Mouse (Mus musculus) CD4-positive, CD25-positive, alpha-beta regulatory T cell, adult 4 months (primary cell): ENCODE data around the gene Wwox. TPM values are rescaled to one million over a fixed set of nuclear protein-coding genes. Genes with fewer than 3 reads are reported as not detected.

Experiments used
- ATAC-seq: one replicate; pipeline ENCODE4 v1.8.0; 2017
- polyA plus RNA-seq, 2 experiments: library from polyadenylated mRNA; unstranded; fragments of 100-300 nt; shearing (Covaris generic); gene quantifications; one replicate each; pipeline ENCODE4 v1.2.1; 2017

Gene Wwox
- polyA plus RNA-seq, 2 experiments from 2014 or later, result 13.6 to 20.6 TPM

- no peak for ATAC-seq
Observed at GRCm38 (mm10) chr8:114671237-114671674, 231.8 kb downstream of the Wwox start.

DNA sequence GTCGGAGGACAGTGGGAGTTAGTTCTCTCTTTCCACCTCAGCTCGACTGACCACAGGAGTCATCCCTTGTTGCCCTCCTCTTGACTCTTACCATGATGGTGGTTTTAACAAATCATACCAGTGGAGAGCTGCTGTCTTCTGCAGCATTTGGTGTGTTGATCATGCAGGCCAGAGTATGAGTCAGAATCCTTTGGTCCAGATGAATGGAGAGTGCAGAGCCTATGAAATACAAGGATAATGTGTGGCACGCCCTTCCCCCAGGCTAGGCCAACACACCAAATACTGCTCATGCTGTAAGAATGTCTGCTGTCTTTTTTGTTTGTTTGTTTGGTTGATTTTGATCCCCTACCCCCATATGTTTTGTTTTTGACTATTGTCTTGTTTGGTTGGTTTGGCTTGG, 234.0 kb downstream of the Wwox start:
- no peak for ATAC-seq

GRCm38 (mm10) chr8:114675151-114675550, 235.7 kb downstream of the Wwox start:
- no peak for ATAC-seq

DNA sequence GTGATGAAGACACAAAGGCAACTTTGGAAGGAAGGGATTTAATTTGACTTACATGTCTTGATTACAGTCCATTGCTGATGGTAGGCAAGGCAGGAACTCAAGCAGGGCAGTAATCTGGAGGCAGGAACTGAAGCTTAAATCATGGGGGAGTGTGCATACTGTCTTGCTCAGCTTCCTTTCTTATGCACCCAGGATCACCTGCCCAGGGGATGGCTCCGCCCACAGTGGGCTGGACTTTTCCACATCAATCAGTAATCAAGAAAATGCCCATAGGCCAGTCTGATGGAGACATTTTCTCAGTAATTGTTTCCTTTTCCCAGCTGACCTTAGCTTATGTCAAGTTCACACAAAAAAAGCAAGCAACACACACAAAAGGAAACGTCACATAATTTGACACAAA, 237.5 kb downstream of the Wwox start:
- ATAC-seq, result no peak

DNA sequence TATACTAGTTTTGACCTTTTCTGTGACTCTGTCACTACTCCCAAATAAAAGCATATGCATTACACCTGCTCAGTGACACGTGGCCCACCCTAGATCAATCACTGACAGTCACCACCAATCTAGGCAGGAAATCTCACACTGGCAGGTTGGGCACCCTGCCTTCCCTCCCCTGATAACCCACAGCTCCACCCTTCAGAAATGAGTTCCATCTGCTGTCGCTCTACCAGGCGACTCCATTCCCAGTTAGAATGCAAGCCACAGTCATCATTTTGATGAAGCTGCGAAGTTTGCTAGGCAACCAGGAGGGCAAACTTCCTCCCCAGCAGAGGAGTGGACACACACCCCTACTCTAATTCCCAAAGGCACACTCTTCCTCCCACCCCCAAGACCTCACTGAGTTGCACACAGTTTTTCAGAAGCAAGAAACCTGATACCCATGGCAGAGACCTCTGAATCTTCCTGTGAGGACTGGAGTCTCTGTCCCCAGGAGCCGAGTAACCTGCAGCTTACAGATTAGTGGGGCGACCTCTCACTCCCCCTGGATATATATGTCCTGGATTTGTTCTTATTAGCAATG, 238.2 kb downstream of the Wwox start:
- ATAC-seq, result no peak

DNA sequence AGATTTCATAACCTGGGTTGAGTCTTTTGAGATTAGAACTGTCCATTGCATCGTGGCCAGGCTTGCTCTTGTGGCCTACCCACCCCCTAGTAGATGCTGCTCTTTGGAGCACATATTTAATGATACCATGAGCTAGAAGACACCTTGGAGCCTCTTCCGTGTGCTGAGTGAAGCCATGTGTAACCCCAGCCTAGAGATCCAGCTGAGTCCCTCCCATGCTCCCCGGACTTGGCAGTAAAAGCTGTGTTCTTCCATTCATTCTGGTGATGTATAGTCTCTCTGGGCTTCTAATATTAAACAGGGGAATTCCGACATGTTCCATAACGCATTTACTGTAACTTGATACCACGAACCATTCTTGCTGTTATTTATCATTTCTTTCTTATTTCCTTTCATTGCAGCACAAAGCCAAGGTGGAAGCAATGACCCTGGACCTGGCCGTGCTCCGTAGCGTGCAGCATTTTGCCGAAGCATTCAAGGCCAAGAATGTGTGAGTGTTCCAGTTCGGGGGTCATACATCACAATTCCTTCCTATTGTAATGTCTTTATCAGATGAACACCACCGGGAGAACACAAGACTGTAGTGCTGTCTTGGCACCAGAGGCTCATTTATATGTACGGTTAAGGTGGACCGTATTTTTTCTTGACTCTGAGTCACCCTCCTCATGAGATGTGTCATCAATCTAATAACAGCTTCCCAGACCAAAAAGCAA, 240.1 kb downstream of the Wwox start:
- ATAC-seq, result no peak

DNA sequence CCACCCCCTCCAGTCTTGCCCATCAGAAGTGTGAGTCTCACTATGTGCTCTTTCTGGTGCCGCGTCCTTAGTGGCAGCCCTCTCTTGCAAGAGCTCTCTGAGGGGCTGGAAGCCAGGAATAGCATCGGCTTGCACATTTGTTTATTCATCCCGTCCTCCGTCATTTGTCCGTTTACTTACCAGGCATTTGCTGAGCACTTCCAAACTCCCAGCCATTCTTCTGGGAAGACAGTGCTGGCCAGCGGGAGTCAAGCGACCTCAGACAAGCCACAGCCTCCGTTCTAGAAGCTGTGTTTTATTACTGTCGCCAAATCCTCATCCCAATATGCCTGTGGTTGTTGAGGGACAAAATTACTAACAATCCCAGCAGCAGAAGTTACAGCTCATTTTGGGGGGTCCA, 241.7 kb downstream of the Wwox start:
- ATAC-seq, result no peak

- no peak for ATAC-seq
Observed at GRCm38 (mm10) chr8:114682166-114682565, 242.7 kb downstream of the Wwox start.

DNA sequence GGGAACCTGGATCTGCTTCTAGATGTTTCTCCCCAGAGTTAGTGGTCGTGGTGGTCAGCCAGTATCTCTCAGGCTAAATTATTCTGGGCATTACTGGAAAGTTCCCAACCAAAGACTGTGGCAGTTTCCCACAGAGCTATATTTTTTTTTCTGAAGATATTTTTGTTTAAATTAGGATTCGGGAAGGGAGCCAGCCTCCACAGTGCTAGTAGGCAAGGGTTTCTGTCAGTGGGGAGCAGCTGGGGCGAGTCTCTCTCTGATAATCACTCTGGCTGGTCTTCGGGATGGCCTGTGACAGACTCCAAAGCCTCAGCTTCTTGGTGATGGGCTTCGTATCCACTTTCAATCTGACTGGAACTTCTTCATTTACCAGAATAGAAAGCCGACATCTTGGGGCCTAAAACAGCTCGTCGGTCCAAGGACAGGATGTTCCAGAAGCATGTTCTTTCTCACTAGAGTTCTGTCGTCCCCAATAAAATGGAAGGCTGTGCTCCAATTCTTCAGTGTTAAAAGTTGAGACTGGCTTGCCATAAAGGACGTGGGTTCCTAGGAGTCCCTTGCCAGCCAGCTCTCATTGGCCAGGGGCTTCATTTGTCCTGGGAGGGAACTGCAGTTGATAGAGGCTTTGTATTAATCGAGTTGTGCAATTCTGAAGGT, 244.7 kb downstream of the Wwox start:
- ATAC-seq, result no peak

- no peak for ATAC-seq
Observed at GRCm38 (mm10) chr8:114686462-114686861, 247.0 kb downstream of the Wwox start.

DNA sequence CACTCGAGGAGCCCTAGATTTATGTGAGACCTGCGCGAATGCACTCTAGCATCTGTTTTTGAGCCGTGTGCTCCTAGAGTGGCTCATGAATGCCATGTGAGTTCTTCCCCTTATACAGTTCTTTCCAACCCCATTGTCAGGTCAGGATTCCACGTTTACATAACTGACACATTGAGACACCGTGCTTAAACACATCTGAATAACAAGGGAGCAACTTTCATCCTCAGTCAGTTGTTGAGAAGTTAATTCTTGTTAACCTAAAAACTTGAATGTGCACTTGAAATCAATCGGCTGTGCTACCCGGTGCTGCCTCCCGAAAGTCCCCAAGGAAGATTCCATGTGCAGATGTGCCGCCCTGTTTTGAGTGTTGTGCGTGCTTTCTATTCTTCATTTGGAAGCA, 249.3 kb downstream of the Wwox start:
- no peak for ATAC-seq

- no peak for ATAC-seq
Observed at GRCm38 (mm10) chr8:114694566-114695198, 255.2 kb downstream of the Wwox start.

DNA sequence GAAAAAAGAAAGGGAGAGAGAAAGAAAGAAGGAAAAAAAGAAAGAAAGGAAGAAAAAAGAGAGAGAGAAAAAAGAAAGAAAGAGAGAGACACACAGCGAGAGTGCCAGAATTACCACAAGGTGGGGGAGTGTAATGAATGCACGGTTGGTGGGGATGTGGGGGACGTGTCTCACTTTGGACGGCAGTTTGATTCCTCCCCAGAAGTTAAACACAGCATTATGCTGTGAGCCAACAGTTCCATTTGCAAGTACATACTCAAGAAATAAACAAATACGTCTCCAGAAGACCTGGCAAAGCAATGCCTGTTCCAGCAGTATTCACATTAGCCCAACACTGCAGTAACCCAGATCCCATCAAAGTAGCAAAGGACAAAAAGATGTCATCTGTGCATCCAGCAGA, 264.1 kb downstream of the Wwox start:
- no peak for ATAC-seq

- no peak for ATAC-seq
Observed at GRCm38 (mm10) chr8:114707538-114708138, 268.2 kb downstream of the Wwox start.

DNA sequence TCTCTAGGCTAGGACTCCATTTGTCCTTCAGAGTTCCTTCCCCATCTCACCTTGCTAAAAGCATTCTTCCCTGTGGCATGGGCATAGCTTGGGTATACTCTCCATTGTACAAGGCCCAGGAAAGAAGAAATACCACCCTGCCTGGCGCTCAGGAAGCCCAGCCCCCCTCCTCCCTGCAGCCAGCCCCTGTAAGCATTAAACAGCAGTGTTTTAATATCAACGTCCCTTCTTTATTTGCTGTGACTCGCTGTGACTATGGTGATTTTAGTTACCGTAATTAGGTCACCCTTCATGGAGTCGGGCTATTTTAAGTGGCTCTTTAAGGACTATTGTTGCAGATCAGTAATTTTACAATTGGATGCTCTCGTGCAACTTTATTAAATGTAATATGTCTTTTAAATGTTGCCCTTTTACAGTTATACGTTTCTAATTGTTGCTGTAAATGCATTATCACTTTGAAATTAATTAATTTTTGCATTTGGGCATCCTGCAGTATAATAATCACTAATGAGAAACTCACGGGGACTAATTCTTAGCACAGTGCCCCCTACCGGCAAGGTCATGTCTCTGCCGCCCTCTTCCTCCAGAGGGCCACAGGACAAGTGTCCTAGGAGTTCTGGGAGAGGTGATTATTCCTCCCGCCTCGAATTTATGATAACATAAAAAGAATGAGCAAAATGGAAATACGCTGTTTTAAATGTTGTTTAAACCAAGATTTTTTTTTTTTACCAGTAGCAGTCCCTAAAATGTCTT, 276.0 kb downstream of the Wwox start:
- no peak for ATAC-seq

DNA sequence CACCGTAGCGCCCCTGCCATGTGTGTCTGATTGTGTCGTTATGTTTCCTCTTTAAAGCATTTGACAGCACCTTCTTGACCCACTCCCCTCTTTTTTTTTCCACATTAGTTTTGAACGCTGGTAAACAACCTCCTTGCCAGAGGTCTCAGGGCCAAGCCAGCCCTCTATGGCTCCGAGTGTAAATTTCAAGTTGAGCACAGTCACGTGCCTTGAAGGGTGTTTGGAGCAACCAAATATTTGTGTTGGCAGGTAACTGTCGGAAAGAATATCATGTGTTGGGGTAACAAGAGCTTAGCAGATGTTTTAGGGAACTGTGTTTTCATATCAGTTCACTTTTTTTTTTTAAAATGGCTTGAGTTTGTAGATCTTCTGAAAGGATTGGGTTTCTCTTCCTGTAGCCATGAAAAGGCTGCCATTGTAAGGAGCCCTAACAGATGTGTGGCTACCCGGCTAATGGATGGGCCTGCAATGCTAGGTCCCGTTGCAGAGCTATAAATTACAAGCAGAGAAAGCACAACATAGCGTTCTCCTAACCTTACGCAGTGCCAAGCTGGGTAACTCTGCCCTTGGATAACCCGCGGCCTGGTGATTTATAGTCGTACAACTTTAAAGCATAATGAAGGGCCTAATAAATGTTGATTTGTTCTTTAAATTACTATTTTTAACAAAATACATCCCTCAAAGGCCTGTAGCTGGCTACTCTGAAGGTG, 277.2 kb downstream of the Wwox start:
- ATAC-seq, result no peak

DNA sequence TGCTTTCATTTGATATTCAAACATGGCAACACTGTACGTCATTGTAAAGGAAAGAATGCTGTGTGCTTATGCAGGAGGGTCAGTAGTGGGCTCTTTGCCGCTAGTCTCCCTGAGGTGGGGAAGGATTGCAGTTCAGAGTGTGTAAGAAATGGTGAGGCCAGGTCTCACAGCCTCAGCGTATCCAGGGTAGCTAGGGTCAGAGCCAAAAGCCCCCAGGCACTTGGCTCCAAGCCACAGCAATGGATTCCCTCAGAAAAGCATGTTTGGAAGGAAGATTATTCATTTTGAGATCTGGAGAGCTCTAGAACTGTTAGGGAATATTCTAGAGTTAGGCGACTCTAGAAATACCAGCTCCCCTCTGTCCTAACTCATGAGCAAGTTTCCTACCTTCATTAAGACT, 279.4 kb downstream of the Wwox start:
- ATAC-seq, result no peak

DNA sequence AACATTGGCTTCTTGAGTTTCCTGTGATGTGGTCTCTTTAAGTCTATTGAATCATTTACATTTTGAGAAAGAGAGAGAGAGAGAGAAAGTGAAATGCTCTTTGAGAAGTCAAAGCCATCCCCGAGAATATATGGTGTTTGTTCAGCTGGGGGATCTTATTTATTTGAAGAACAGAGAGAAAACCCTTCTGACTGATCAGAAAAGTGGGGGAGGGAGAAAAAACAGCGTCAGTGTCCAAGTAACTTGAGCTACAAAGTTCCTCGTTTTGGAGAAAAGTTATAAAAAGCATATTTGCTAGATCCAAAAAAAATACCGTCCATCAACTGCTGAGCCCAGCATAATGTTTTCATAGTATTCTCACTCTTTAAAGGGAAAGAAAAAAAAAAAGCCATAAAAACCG, 283.2 kb downstream of the Wwox start:
- ATAC-seq, result no peak

- ATAC-seq, result no peak
Observed at GRCm38 (mm10) chr8:114731260-114732140, 292.0 kb downstream of the Wwox start.

DNA sequence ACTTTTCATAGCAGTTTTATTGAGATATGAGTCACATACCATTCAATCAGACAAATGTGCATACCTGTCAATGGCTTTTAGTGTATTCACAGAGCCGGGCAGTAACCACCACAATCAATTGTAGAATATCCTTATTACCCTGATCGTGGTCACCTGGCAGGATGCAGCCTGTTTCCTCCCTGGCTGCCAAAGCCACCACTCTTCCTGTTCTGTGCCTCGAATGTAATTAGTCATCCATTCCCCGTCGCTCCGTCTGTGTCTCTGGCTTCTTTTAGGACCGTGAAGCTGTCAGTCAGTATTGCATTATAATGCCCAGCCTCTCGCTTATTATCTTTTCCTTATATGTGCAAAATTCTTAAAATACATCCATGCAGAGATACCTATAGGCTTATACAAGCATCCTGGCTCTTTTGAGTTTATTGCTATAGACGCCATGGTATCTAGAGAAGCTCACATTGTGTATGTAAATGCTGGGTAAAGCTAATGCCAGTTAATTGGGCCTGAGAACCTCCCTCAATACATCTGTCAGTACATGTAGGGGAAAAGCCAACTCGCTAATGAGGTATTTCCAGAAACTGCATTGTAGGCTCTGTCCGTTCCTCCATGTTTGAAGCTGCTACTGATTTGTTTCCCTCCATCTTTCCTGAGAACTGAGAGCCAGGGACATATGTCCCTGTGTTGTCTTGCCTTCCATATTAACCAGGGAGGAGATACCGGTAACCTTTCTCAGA, 303.9 kb downstream of the Wwox start:
- ATAC-seq, result no peak
